Mouse (Mus musculus) E14TG2a.4 (cell line): ENCODE results near the gene Sos1.
"Not testable (repeated sequence)": the region's sequence is repeated elsewhere in the genome, so short reads cannot be mapped to it uniquely, and the experiment has no call there.

Experiments
- CTCF ChIP-seq: conservative IDR thresholded peaks from 2 replicates; pipeline ENCODE4 v1.5.1; 2014; ENCODE audit warnings: low read length
- POU5F1 ChIP-seq: IDR thresholded peaks from 2 replicates; pipeline ENCODE4 v1.6.1; 2014; ENCODE audit warnings: low read length, borderline replicate concordance

DNA sequence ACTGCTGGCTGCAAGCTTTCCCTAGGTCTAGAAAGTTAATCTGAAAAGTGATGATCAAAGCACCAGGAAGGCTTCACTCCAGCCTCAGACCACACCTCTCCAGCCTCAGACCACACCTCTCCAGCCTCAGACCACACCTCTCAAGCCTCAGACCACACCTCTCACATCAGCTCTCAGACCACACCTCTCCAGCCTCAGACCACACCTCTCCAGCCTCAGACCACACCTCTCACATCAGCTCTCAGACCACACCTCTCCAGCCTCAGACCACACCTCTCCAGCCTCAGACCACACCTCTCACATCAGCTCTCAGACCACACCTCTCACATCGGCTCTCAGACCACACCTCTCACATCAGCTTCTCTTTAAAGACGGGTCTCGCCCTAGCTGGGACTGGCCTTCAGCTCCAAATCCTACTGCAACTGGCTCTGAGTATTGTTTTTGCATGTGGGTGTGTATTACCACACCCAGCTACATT is 11.8 kb downstream of the Sos1 start:
- TF ChIP-seq CTCF, POU5F1: not testable (repeated sequence)
